Mouse (Mus musculus): ENCODE measurements around the gene Ets1. TPM values are rescaled to one million over a fixed set of nuclear protein-coding genes. Genes with fewer than 3 reads are reported as not detected.

Gene Ets1
- polyA plus RNA-seq, 1 experiment = 13.2 TPM

GRCm38 (mm10) chr9:32694111-32694824 lies 58.2 kb downstream of the Ets1 start:
- Histone ChIP-seq H3K27ac (ENCODE audit: insufficient read depth, low read length) (no peak overlapping the region), H3K9ac (ENCODE audit: low read depth, poor library complexity, severe bottlenecking) (no peak overlapping the region), H3K36me3 (ENCODE audit: control insufficient read depth, insufficient read depth, low read length, poor library complexity, severe bottlenecking) (no peaks in the 10 kb centered on the region), H3K27me3 (ENCODE audit: control insufficient read depth, insufficient read depth, low read length, poor library complexity, severe bottlenecking) (peaks cover 8% of the 10 kb centered on the region), H3K4me1 (ENCODE audit: control insufficient read depth, insufficient read depth, low read length) (no peaks in the 10 kb centered on the region), H3K9me3 (replicated peaks; ENCODE audit: control insufficient read depth, insufficient read depth, low read length, poor library complexity, severe bottlenecking) (no peaks in the 10 kb centered on the region), H3K4me3 (ENCODE audit: low read depth, low read length) (no peak overlapping the region)
- TF ChIP-seq EP300 (IDR thresholded peaks at IDR 0.05; ENCODE audit: insufficient read depth, low read depth, low read length) (no peak), CTCF (IDR thresholded peaks at IDR 0.05; ENCODE audit: low read depth, low read length) (no peak), POLR2A (IDR thresholded peaks at IDR 0.05; ENCODE audit: insufficient read depth, low read length) (no peak)

- TF ChIP-seq EP300 (IDR thresholded peaks at IDR 0.05; ENCODE audit: insufficient read depth, low read depth, low read length) (no peak), POLR2A (IDR thresholded peaks at IDR 0.05; ENCODE audit: insufficient read depth, low read length) (no peak), CTCF (IDR thresholded peaks at IDR 0.05; ENCODE audit: low read depth, low read length) (no peak)
- H3K27me3 ChIP-seq (ENCODE audit: control insufficient read depth, insufficient read depth, low read length, poor library complexity, severe bottlenecking) = peaks cover 7% of the 10 kb centered on the region
- no peaks in the 10 kb centered on the region for H3K9me3 ChIP-seq (replicated peaks; ENCODE audit: control insufficient read depth, insufficient read depth, low read length, poor library complexity, severe bottlenecking)
- peak overlapping the region; percentile 58 for H3K4me3 ChIP-seq (ENCODE audit: low read depth, low read length)
- H3K27ac ChIP-seq (ENCODE audit: insufficient read depth, low read length) = no peak overlapping the region
- no peaks in the 10 kb centered on the region for H3K4me1 ChIP-seq (ENCODE audit: control insufficient read depth, insufficient read depth, low read length)
- peak overlapping the region; percentile 5; the same call in 1 of the 2 replicates for H3K9ac ChIP-seq (ENCODE audit: low read depth, poor library complexity, severe bottlenecking)
- no peaks in the 10 kb centered on the region for H3K36me3 ChIP-seq (ENCODE audit: control insufficient read depth, insufficient read depth, low read length, poor library complexity, severe bottlenecking)
Measured at GRCm38 (mm10) chr9:32694916-32695490, 59.0 kb downstream of the Ets1 start.

GRCm38 (mm10) chr9:32695492-32696190 lies 59.6 kb downstream of the Ets1 start:
- TF ChIP-seq EP300 (IDR thresholded peaks at IDR 0.05; ENCODE audit: insufficient read depth, low read depth, low read length) (no peak), CTCF (IDR thresholded peaks at IDR 0.05; ENCODE audit: low read depth, low read length) (no peak), POLR2A (IDR thresholded peaks at IDR 0.05; ENCODE audit: insufficient read depth, low read length) (peak; percentile 11)
- no peaks in the 10 kb centered on the region for H3K4me1 ChIP-seq (ENCODE audit: control insufficient read depth, insufficient read depth, low read length)
- no peaks in the 10 kb centered on the region for H3K9me3 ChIP-seq (replicated peaks; ENCODE audit: control insufficient read depth, insufficient read depth, low read length, poor library complexity, severe bottlenecking)
- H3K36me3 ChIP-seq (ENCODE audit: control insufficient read depth, insufficient read depth, low read length, poor library complexity, severe bottlenecking) = no peaks in the 10 kb centered on the region
- H3K9ac ChIP-seq (ENCODE audit: low read depth, poor library complexity, severe bottlenecking) = peak overlapping the region; percentile 55
- peaks cover 7% of the 10 kb centered on the region for H3K27me3 ChIP-seq (ENCODE audit: control insufficient read depth, insufficient read depth, low read length, poor library complexity, severe bottlenecking)
- no peak overlapping the region for H3K27ac ChIP-seq (ENCODE audit: insufficient read depth, low read length)
- H3K4me3 ChIP-seq (ENCODE audit: low read depth, low read length) = peak overlapping the region; percentile 67

- no peaks in the 10 kb centered on the region for H3K9me3 ChIP-seq (replicated peaks; ENCODE audit: control insufficient read depth, insufficient read depth, low read length, poor library complexity, severe bottlenecking)
- H3K27me3 ChIP-seq (ENCODE audit: control insufficient read depth, insufficient read depth, low read length, poor library complexity, severe bottlenecking) = peaks cover 7% of the 10 kb centered on the region
- TF ChIP-seq POLR2A (IDR thresholded peaks at IDR 0.05; ENCODE audit: insufficient read depth, low read length) (no peak), EP300 (IDR thresholded peaks at IDR 0.05; ENCODE audit: insufficient read depth, low read depth, low read length) (no peak), CTCF (IDR thresholded peaks at IDR 0.05; ENCODE audit: low read depth, low read length) (no peak)
Measured at GRCm38 (mm10) chr9:32696259-32696658, 60.2 kb downstream of the Ets1 start.

GRCm38 (mm10) chr9:32696717-32697116 lies 60.7 kb downstream of the Ets1 start:
- Histone ChIP-seq H3K27me3 (ENCODE audit: control insufficient read depth, insufficient read depth, low read length, poor library complexity, severe bottlenecking) (peaks cover 7% of the 10 kb centered on the region), H3K9me3 (replicated peaks; ENCODE audit: control insufficient read depth, insufficient read depth, low read length, poor library complexity, severe bottlenecking) (no peaks in the 10 kb centered on the region), H3K36me3 (ENCODE audit: control insufficient read depth, insufficient read depth, low read length, poor library complexity, severe bottlenecking) (no peaks in the 10 kb centered on the region), H3K27ac (ENCODE audit: insufficient read depth, low read length) (no peak overlapping the region), H3K4me1 (ENCODE audit: control insufficient read depth, insufficient read depth, low read length) (no peaks in the 10 kb centered on the region), H3K9ac (ENCODE audit: low read depth, poor library complexity, severe bottlenecking) (no peak overlapping the region), H3K4me3 (ENCODE audit: low read depth, low read length) (no peak overlapping the region)
- no peak for TF ChIP-seq POLR2A (IDR thresholded peaks at IDR 0.05; ENCODE audit: insufficient read depth, low read length)
- no peak for TF ChIP-seq CTCF (IDR thresholded peaks at IDR 0.05; ENCODE audit: low read depth, low read length)
- TF ChIP-seq EP300 (IDR thresholded peaks at IDR 0.05; ENCODE audit: insufficient read depth, low read depth, low read length) = no peak

More at GRCm38 (mm10) chr9:32696259-32696658, 60.2 kb downstream of the Ets1 start:
- Histone ChIP-seq H3K36me3 (ENCODE audit: control insufficient read depth, insufficient read depth, low read length, poor library complexity, severe bottlenecking) (no peaks in the 10 kb centered on the region), H3K4me1 (ENCODE audit: control insufficient read depth, insufficient read depth, low read length) (no peaks in the 10 kb centered on the region), H3K4me3 (ENCODE audit: low read depth, low read length) (peak overlapping the region; percentile 67), H3K27ac (ENCODE audit: insufficient read depth, low read length) (no peak overlapping the region), H3K9ac (ENCODE audit: low read depth, poor library complexity, severe bottlenecking) (peak overlapping the region; percentile 55)

Data from ES-Bruce4 (cell line).